Mouse (Mus musculus): ENCODE measurements around the gene Tmsb15b2. TPM values are rescaled to one million over a fixed set of nuclear protein-coding genes. Genes with fewer than 3 reads are reported as not detected.

The Tmsb15b2 gene
- total RNA-seq, 1 experiment = 17.1 TPM

- peak overlapping the region; percentile 56 to 76; a peak in 3 of 4 replicates for H3K4me3 ChIP-seq (ENCODE audit: insufficient read depth in 1 of 2, low read depth in 1 of 2, low read length in 2 of 2, poor library complexity in 1 of 2, severe bottlenecking in 1 of 2)
- DNase-seq (ENCODE audit: low read depth, low spot score) = no peak
Observed at GRCm38 (mm10) chrX:136993641-136994040, 18.3 kb upstream of the Tmsb15b2 start.

GRCm38 (mm10) chrX:136992978-136993547, 17.8 kb upstream of the Tmsb15b2 start, which contains the start of gene Zcchc18:
Gene Zcchc18, plus strand, starts transcription at chrX:136993155.
- Histone ChIP-seq H3K9ac (ENCODE audit: insufficient read depth, low read depth, low read length, poor library complexity, severe bottlenecking) (peak within 1 kb of the TSS; percentile 61; the same call in 1 of the 2 replicates), H3K27ac (ENCODE audit: insufficient read depth, low read depth, low read length, poor library complexity, severe bottlenecking) (no peak within 1 kb of the TSS), H3K36me3 (ENCODE audit: control insufficient read depth, insufficient read depth, low read length, poor library complexity, severe bottlenecking) (no peaks in the 10 kb centered on the region), H3K9me3 (ENCODE audit: control insufficient read depth, insufficient read depth, low read depth, low read length) (no peaks in the 10 kb centered on the region), H3K4me3 (ENCODE audit: insufficient read depth in 1 of 2, low read depth in 1 of 2, low read length in 2 of 2, poor library complexity in 1 of 2, severe bottlenecking in 1 of 2) (peak within 1 kb of the TSS; percentile 67 to 76), H3K4me1 (ENCODE audit: control insufficient read depth in 2 of 2, insufficient read depth in 2 of 2, low read length in 2 of 2, poor library complexity in 1 of 2) (peaks cover 0 to 1% of the 10 kb centered on the region in 2 experiments; a peak in 1 of 4 replicates)
- TF ChIP-seq HCFC1 (IDR thresholded peaks at IDR 0.05; ENCODE audit: borderline replicate concordance, insufficient read depth, low read length) (no peak), ZC3H11A (IDR thresholded peaks at IDR 0.05; ENCODE audit: borderline replicate concordance, low read depth, low read length) (no peak), ZNF384 (IDR thresholded peaks at IDR 0.05; ENCODE audit: low read depth, low read length) (no peak), MAFK (IDR thresholded peaks at IDR 0.05; ENCODE audit: insufficient read depth, low read depth, low read length) (no peak), CHD2 (IDR thresholded peaks at IDR 0.05; ENCODE audit: low read depth, low read length) (no peak)
- in situ Hi-C loops (cut with MboI; ENCODE audit: low sequenced_read_pairs in 2 of 2, unreplicated experiment in 2 of 2) = no loop called here
- peak; percentile 47 for DNase-seq (ENCODE audit: low read depth, low spot score)

More at GRCm38 (mm10) chrX:136993641-136994040, 18.3 kb upstream of the Tmsb15b2 start:
- TF ChIP-seq HCFC1 (IDR thresholded peaks at IDR 0.05; ENCODE audit: borderline replicate concordance, insufficient read depth, low read length) (no peak), MAFK (IDR thresholded peaks at IDR 0.05; ENCODE audit: insufficient read depth, low read depth, low read length) (no peak), ZNF384 (IDR thresholded peaks at IDR 0.05; ENCODE audit: low read depth, low read length) (no peak), CHD2 (IDR thresholded peaks at IDR 0.05; ENCODE audit: low read depth, low read length) (no peak), ZC3H11A (IDR thresholded peaks at IDR 0.05; ENCODE audit: borderline replicate concordance, low read depth, low read length) (no peak)
- H3K9ac ChIP-seq (ENCODE audit: insufficient read depth, low read depth, low read length, poor library complexity, severe bottlenecking) = no peak overlapping the region
- H3K27ac ChIP-seq (ENCODE audit: insufficient read depth, low read depth, low read length, poor library complexity, severe bottlenecking) = no peak overlapping the region
- H3K36me3 ChIP-seq (ENCODE audit: control insufficient read depth, insufficient read depth, low read length, poor library complexity, severe bottlenecking) = no peaks in the 10 kb centered on the region
- H3K9me3 ChIP-seq (ENCODE audit: control insufficient read depth, insufficient read depth, low read depth, low read length) = no peaks in the 10 kb centered on the region
- in situ Hi-C loops (cut with MboI; ENCODE audit: low sequenced_read_pairs in 2 of 2, unreplicated experiment in 2 of 2) = no loop called here
- peaks cover 0 to 1% of the 10 kb centered on the region in 2 experiments; a peak in 1 of 4 replicates for H3K4me1 ChIP-seq (ENCODE audit: control insufficient read depth in 2 of 2, insufficient read depth in 2 of 2, low read length in 2 of 2, poor library complexity in 1 of 2)

GRCm38 (mm10) chrX:136992191-136992965, 17.1 kb upstream of the Tmsb15b2 start:
- TF ChIP-seq CHD2 (IDR thresholded peaks at IDR 0.05; ENCODE audit: low read depth, low read length) = no peak
- TF ChIP-seq ZNF384 (IDR thresholded peaks at IDR 0.05; ENCODE audit: low read depth, low read length) = no peak
- no peak for TF ChIP-seq HCFC1 (IDR thresholded peaks at IDR 0.05; ENCODE audit: borderline replicate concordance, insufficient read depth, low read length)
- no peak for TF ChIP-seq ZC3H11A (IDR thresholded peaks at IDR 0.05; ENCODE audit: borderline replicate concordance, low read depth, low read length)
- TF ChIP-seq MAFK (IDR thresholded peaks at IDR 0.05; ENCODE audit: insufficient read depth, low read depth, low read length) = no peak
- Histone ChIP-seq H3K27ac (ENCODE audit: insufficient read depth, low read depth, low read length, poor library complexity, severe bottlenecking) (no peak overlapping the region), H3K4me3 (ENCODE audit: insufficient read depth in 1 of 2, low read depth in 1 of 2, low read length in 2 of 2, poor library complexity in 1 of 2, severe bottlenecking in 1 of 2) (peak overlapping the region; percentile 67 to 76), H3K4me1 (ENCODE audit: control insufficient read depth in 2 of 2, insufficient read depth in 2 of 2, low read length in 2 of 2, poor library complexity in 1 of 2) (peaks cover 0 to 1% of the 10 kb centered on the region in 2 experiments; a peak in 1 of 4 replicates), H3K9ac (ENCODE audit: insufficient read depth, low read depth, low read length, poor library complexity, severe bottlenecking) (peak overlapping the region; percentile 61; the same call in 1 of the 2 replicates), H3K9me3 (ENCODE audit: control insufficient read depth, insufficient read depth, low read depth, low read length) (no peaks in the 10 kb centered on the region), H3K36me3 (ENCODE audit: control insufficient read depth, insufficient read depth, low read length, poor library complexity, severe bottlenecking) (no peaks in the 10 kb centered on the region)
- no peak for DNase-seq (ENCODE audit: low read depth, low spot score)
- in situ Hi-C loops (cut with MboI; ENCODE audit: low sequenced_read_pairs in 2 of 2, unreplicated experiment in 2 of 2) = no loop called here

- Histone ChIP-seq H3K36me3 (ENCODE audit: control insufficient read depth, insufficient read depth, low read length, poor library complexity, severe bottlenecking) (no peaks in the 10 kb centered on the region), H3K9ac (ENCODE audit: insufficient read depth, low read depth, low read length, poor library complexity, severe bottlenecking) (no peak overlapping the region), H3K27ac (ENCODE audit: insufficient read depth, low read depth, low read length, poor library complexity, severe bottlenecking) (no peak overlapping the region), H3K4me3 (ENCODE audit: insufficient read depth in 1 of 2, low read depth in 1 of 2, low read length in 2 of 2, poor library complexity in 1 of 2, severe bottlenecking in 1 of 2) (no peak overlapping the region), H3K4me1 (ENCODE audit: control insufficient read depth in 2 of 2, insufficient read depth in 2 of 2, low read length in 2 of 2, poor library complexity in 1 of 2) (peaks cover 0 to 3% of the 10 kb centered on the region in 2 experiments; a peak in 1 of 4 replicates), H3K9me3 (ENCODE audit: control insufficient read depth, insufficient read depth, low read depth, low read length) (no peaks in the 10 kb centered on the region)
- no peak for TF ChIP-seq ZNF384 (IDR thresholded peaks at IDR 0.05; ENCODE audit: low read depth, low read length)
- TF ChIP-seq MAFK (IDR thresholded peaks at IDR 0.05; ENCODE audit: insufficient read depth, low read depth, low read length) = no peak
- no peak for TF ChIP-seq HCFC1 (IDR thresholded peaks at IDR 0.05; ENCODE audit: borderline replicate concordance, insufficient read depth, low read length)
- no peak for TF ChIP-seq ZC3H11A (IDR thresholded peaks at IDR 0.05; ENCODE audit: borderline replicate concordance, low read depth, low read length)
- TF ChIP-seq CHD2 (IDR thresholded peaks at IDR 0.05; ENCODE audit: low read depth, low read length) = no peak
- in situ Hi-C loops (cut with MboI; ENCODE audit: low sequenced_read_pairs in 2 of 2, unreplicated experiment in 2 of 2) = no loop called here
- no peak for DNase-seq (ENCODE audit: low read depth, low spot score)
Observed at GRCm38 (mm10) chrX:136991274-136991673, 16.0 kb upstream of the Tmsb15b2 start.

Data from ES-E14 (cell line).